Mouse (Mus musculus) testis, adult 2 months (tissue): ENCODE results near the gene Nr2c2ap.

Source experiments
- CTCF ChIP-seq: fragments of 200-500 bp; IDR thresholded peaks from 2 replicates; pipeline ENCODE4 v1.5.1; 2012; ENCODE audit warnings: low read depth, mild to moderate bottlenecking, inconsistent platforms, low read length, moderate library complexity; ENCODE audit not compliant: control insufficient read depth, insufficient read depth, insufficient replicate concordance
- POLR2A ChIP-seq: fragments of 200-500 bp; IDR thresholded peaks from 2 replicates; pipeline ENCODE4 v1.6.1; 2012; ENCODE audit warnings: low read depth, mild to moderate bottlenecking, inconsistent platforms, low read length, moderate library complexity; ENCODE audit not compliant: control insufficient read depth

- no peak for TF ChIP-seq CTCF
- TF ChIP-seq POLR2A = no peak
Observed at GRCm38 (mm10) chr8:70178231-70178630, 47.1 kb downstream of the Nr2c2ap start.
